Mouse (Mus musculus): ENCODE data around the gene Tfdp2. TPM values are rescaled to one million over a fixed set of nuclear protein-coding genes. Genes with fewer than 3 reads are reported as not detected.

Gene Tfdp2
- 15.9 and 17.6 TPM in 2 replicates for polyA plus RNA-seq (2012; rRNA removed; ENCODE audit: low replicate concordance)

GRCm38 (mm10) chr9:96195885-96196622 is at the start of gene Tfdp2:
TSS of gene Tfdp2 (plus strand) at chr9:96196275.

GRCm38 (mm10) chr9:96364141-96364838 is 168.2 kb downstream of the Tfdp2 start, which contains the start of gene Atp1b3:
TSS of gene Atp1b3 (minus strand) at chr9:96364442.

Other genes with a start within 250 kb of the Tfdp2 start
- 0.85 and 0.90 TPM in 2 replicates for gene Xrn1, start 241.5 kb upstream of the Tfdp2 start, polyA plus RNA-seq (2012; rRNA removed; ENCODE audit: low replicate concordance)
- gene Gk5, start 76.9 kb upstream of the Tfdp2 start, polyA plus RNA-seq (2012; rRNA removed; ENCODE audit: low replicate concordance): 1.4 and 3.9 TPM in 2 replicates
- 23.9 and 35.7 TPM in 2 replicates for gene Atp1b3, start 168.2 kb downstream of the Tfdp2 start, polyA plus RNA-seq (2012; rRNA removed; ENCODE audit: low replicate concordance)